Mouse (Mus musculus) erythroblast, adult 5-6 weeks (primary cell): ENCODE measurements around the gene Lenep. TPM values are rescaled to one million over a fixed set of nuclear protein-coding genes. Genes with fewer than 3 reads are reported as not detected.

ENCODE experiments used
- ATAC-seq: replicated peaks from 2 replicates; pipeline ENCODE4 v1.8.0; 2016; ENCODE audit warnings: moderate number of reproducible peaks, mild to moderate bottlenecking, moderate TSS enrichment, inconsistent platforms; ENCODE audit not compliant: poor library complexity, low FRiP score, severe bottlenecking
- total RNA-seq, 2 experiments: library from RNA; stranded (forward) in 1 of 2; stranded (reverse) in 1 of 2; fragments of 150-400 nt in 1 of 2; fragments of 200-764, 138-1000 nt in 1 of 2; gene quantifications; 2 replicates each; pipeline versions ENCODE4 v1.2.3 to v1.2.4; 2015 to 2017; ENCODE audit warnings: low replicate concordance in 2 of 2

Gene Lenep
- total RNA-seq, 2 experiments from 2014 or later, result 0.17 to 3.7 TPM

- ATAC-seq, result no peak
Observed at GRCm38 (mm10) chr3:89381233-89381632, 21.4 kb downstream of the Lenep start.

DNA sequence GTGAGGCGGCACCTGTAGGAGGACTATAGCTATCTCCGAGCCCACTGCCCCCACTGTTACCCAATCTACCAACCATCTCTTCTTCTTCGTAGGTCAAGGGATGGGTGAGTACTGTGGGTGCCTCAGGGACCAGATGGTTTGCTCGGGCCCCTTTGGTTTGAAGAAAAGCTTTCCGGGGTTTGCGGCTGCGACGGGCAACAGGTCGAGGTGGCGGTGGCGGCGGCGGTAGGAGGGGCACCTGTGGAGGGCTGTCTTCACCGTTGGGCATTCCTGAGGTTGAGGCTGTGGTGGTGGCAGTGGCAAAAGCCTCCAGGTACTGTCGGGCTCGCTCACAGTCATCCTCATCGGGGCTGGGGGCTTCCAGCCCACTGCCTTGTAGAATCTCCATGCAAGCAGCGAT lies 21.9 kb downstream of the Lenep start:
- no peak for ATAC-seq

DNA sequence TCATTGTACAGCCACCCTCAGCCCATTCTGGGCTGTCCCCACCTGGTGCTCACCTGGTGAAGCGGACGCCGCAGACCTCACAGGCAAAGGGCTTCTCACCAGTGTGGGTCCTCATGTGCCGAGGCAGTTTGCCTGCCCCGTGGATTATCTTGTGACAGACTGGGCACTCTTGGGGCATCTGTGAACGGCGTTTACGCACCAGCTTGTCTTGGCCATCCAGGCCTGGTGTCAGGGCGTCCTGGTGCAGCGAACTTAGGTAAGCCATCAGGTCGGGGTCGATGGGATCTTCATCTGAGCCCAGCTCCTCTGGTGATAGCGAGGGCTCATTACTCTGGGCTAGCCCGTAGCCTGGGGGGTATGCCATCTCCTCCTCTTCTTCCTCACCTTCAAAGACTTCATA lies 22.3 kb downstream of the Lenep start:
- ATAC-seq, result no peak

DNA sequence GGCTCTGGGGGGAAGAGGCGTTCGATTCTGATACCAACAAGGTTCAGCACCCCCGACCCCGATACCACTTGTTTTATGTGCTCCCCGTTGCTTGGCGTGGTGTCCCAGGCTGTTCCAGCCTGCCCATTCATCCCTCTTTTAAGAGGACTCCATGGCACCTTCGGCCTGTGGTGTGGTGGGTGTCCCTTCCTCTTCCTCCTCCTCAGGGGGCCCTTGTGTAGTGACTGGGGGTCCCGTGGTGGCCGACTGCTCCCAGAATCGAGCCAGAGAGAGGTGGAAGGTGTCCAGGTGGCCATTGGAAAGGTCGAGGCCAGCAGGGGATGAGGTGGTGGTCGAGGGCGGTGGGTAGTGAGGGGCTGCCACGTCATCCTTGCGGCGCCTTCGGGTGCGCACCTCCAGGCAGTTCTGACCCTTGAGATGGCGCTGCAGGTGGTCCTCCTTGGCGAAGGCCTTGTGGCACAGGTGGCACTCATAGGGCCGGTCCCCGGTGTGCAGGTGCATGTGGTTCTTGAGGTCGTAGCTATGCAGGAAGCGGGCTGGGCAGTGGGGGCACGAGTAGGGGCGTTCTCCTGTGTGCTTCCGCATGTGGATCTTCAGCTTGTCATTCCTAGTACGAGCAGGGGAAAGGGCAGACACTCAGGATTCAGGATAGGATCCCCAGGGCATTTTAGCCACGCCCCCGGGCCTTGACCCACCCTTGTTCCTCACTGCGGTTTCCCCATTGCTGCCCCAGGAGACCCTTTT lies 23.0 kb downstream of the Lenep start:
- ATAC-seq, result no peak

DNA sequence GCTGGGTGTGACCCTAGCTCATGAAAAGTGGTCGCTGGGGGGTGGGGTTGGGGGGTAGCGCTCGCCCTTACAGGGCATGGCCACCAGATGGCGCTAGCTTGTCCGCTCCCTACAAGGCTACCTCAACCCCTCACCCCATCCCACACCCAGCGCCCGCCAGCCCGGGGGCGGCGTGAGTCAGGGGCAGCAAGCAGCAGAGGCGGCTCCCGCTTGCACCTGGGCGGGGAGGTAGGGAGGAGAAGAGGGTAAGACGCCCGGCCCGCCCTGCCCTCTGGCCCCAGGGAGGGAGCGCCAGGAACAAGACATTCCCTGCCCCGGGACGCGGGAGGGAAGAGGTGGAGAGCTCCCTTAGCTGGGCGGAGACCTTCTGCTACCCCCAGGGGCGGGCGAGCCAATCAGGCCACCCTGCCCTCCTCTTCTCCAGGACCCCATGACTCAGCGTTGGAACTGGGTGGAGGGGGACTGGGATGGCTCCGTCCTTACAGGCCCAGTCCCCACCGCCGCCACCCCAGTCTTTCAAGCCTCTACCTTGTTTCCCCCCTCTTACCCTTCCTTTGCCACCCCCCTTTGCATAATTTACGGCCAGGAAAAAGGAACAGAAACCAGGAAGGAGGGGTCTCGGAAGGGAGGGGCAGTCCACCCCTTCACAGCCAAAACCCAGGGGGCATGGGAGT lies 24.1 kb downstream of the Lenep start:
- peak; percentile 68 for ATAC-seq

- peak; percentile 4; the same call in 1 of the 2 replicates for ATAC-seq
Observed at GRCm38 (mm10) chr3:89377831-89378230, 24.8 kb downstream of the Lenep start.

GRCm38 (mm10) chr3:89373581-89374231 lies 28.9 kb downstream of the Lenep start:
- no peak for ATAC-seq

DNA sequence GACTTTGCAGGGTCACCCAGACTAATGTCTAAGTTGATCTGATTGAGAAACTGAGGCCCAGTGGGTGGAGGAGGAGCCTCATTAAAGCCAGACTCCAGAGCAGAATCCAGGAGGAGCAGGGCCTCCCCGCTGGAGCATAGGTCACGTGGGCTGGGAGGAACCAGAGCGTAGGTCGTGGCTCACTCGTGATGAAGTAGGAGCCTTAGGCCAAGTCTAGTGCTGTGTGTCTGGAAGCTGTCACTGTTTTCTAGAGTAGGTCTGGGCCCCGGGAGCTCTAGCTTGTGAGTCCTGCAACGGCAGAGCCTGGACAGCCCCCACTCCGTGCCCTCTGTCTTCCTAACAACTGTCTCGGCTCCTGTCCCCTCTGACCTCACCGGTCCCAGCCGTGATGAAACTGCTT lies 35.3 kb downstream of the Lenep start:
- no peak for ATAC-seq

- no peak for ATAC-seq
Observed at GRCm38 (mm10) chr3:89365486-89366414, 36.8 kb downstream of the Lenep start.

DNA sequence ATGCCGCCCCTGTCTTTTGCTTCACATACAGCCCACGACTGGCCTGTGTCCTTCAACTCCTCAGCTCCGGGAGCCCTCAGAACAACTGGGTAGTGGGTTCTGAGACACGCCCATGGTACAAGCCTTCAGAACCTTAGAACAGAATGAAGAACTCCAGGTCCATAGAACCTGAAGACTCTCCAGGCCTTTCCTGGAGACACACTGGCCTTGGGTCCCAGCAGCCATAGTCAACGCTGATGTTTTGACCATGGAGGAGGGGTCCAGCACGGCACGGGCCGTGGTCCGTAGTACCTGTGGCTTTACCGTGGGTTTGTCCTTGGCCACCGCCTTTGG lies 37.5 kb downstream of the Lenep start, which contains the start of gene Dcst1:
Dcst1 (minus strand) TSS at position 101 of the 333 bp plus-strand sequence.
- ATAC-seq, result no peak

GRCm38 (mm10) chr3:89364631-89365030 lies 38.0 kb downstream of the Lenep start:
- ATAC-seq, result no peak

GRCm38 (mm10) chr3:89361675-89362074 lies 40.9 kb downstream of the Lenep start, which contains the start of gene Dcst2:
TSS of gene Dcst2 (plus strand) at chr3:89361975.
- ATAC-seq, result no peak

- ATAC-seq, result no peak
Observed at GRCm38 (mm10) chr3:89360237-89360636, 42.4 kb downstream of the Lenep start.

DNA sequence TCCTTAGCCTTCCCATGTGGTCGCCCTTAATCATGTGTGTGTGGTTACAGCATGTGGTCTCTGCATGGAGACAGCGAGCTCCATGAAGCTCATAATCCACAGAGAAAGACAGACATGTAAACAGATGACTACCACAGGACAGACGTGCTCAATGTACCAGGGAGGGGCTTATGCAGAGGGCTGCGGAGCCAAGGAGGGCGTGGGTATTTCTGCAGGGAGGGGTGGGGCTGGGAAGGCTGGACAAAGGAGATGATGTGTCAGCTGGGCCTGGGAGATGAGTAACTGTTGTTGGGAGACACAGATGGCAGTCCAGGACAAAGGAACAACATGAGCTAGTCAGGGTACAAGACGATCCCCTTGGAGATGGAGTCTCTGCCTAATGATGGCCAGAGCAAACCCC lies 43.0 kb downstream of the Lenep start:
- no peak for ATAC-seq

GRCm38 (mm10) chr3:89356029-89356428 lies 46.6 kb downstream of the Lenep start:
- no peak for ATAC-seq

- no peak for ATAC-seq
Observed at GRCm38 (mm10) chr3:89355512-89355902, 47.1 kb downstream of the Lenep start.

DNA sequence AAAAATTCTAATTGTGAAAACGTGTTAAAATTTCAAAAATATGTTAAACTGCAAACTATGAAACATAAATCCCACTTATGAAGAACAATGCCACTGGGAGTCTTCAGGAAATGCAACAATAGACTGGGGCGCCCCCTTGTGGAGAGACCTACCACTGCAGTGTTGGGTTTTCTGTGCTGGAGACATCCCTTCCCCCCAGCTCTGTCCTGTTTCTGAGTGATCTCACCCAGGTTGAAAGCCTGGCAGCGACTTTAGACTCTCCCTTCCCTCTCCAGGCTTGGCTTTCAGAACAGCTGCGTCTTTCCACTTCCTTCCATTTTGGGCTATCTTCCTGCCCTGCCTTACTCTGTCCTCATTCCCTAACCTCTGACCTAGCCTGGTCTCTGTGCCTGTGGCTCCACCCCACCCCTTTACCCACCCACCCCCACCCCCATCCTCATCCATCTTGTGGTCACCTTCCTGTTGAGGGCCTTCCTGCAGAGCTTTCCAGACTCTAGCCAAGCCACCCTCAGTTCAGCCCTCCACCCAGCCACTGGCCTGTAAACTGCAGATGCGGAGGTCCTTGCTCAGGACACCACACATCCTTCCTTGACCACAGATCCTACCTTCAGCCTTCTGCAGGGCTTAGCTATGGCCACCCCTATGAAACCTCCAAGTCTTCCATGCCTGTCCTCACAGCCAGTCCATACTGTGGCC lies 47.6 kb downstream of the Lenep start:
- no peak for ATAC-seq

DNA sequence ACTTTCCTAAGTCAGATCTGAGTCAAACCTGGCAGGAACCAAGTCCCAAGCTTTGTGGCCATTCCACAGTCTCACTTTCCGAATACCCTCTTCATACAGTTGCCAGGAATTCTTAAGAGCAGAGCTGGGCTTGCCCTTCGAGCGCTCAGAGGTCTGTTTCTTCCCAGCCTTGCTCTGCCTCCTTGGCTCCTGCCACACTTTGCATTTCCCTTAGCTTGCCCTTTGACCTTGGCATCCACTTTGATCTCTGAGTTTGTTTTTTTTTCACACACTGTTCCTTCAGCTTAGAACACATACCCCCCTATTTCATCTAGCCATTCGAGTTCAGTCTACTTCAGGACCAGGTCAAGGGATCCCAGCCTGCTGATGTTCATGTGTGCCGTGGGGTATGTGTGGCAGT lies 51.3 kb downstream of the Lenep start:
- no peak for ATAC-seq
